In genomic region chr6:20493742-20494303, GRCm38 (mm10) we compare ENCODE assay signal across 16 mouse cellular contexts.
"Had no signal": no experiment of that assay in that cellular context is flagged by ENCODE, and none has a peak within 500 bp of the region (broad histone marks: within the 10 kb centered on the region; RNA-seq: fewer than 3 reads in every experiment).

No protein-coding gene starts in this region.

- H3K27me3 ChIP-seq: liver, embryonic 15.5 days had no signal

- H3K4me1 ChIP-seq: limb, embryonic 10.5 days; liver, embryonic 15.5 days had no signal

- DNase-seq: kidney, adult 9 months; kidney, postnatal 36 days; lung, adult 2 months; lung, postnatal 36 days; right cerebral cortex, postnatal 4 days; spleen, adult 18-20 months; thymus, adult 18-20 months; thymus, postnatal 14 days had no signal

- ATAC-seq: lung, postnatal 0 days; midbrain, embryonic 16.5 days had no signal

- H3K27ac ChIP-seq: kidney, postnatal 0 days; layer of hippocampus, adult 2 months; left cerebral cortex, adult 2 months; limb, embryonic 10.5 days; liver, embryonic 15.5 days had no signal

- H3K4me2 ChIP-seq: liver, embryonic 11.5 days; liver, embryonic 15.5 days had no signal

- H3K9me3 ChIP-seq: limb, embryonic 10.5 days; liver, embryonic 15.5 days had no signal

- H3K9ac ChIP-seq: liver, embryonic 15.5 days had no signal

- H3K36me3 ChIP-seq: limb, embryonic 10.5 days; liver, embryonic 15.5 days had no signal

- H3K4me3 ChIP-seq: layer of hippocampus, adult 2 months; left cerebral cortex, adult 2 months; limb, embryonic 10.5 days; liver, embryonic 15.5 days had no signal
